In the genomic region with DNA sequence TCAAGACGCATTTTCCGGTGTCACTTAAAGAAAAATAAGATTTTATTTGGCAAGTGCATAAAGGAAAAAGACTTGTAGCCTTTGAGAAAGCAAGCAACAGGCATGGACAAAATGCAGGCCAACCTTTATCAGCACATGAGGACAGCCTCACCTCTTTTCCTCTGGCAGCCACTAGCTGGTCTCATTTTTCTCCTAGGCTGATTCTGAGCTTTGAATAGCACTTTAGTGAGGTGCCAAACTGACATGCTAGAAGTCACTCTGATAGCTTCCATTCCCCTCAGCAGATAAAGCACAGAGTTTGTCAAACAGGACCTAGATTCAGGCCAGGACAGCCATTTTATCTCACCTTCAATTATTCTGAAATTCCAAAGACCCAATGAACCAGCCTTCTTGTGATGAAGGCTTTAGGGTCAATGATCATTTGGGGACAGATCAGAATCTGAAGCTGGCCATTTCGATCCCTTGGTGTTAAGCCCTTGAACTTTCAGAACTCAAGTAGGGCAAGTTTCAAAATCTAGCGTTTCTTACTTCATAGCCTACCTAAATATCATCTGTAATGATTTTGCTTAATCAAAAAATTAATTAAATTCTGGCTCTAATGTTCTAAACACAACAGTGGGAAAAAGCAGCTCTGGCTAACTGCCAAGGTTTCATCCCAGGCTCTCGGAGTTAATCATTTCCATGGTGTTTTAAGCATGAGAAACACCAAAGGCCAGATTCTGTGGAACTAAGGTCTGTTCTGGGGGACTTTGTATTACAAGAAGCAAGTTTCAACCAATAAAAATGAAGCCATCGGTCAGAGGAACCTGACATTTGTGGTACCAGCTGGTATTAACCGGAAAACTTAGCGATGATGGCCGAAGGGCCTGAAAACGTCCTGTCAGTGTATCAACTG, we compare ENCODE assay signal across 12 mouse cellular contexts. TPM values are rescaled to one million over a fixed set of nuclear protein-coding genes. Genes with fewer than 3 reads are reported as not detected.
DNase-seq lines count a peak whose midpoint lies in the region; ATAC-seq and TF ChIP-seq lines count a peak whose summit lies in the region.
"Had no signal": no experiment of that assay in that cellular context is flagged by ENCODE, and none has a peak within 500 bp of the region (broad histone marks: within the 10 kb centered on the region; RNA-seq: fewer than 3 reads in every experiment).

No protein-coding gene starts in this region.

- 0 out of 2 replicates have a peak overlapping the region, but pooled peaks have one; percentile 10 for H3K9ac ChIP-seq in liver, adult 2 months (ENCODE audit: low read depth, low read length)
- H3K9ac ChIP-seq in heart, embryonic 13.5 days = no peak overlapping the region
- no peak overlapping the region for H3K9ac ChIP-seq in kidney, embryonic 14.5 days (ENCODE audit: low read depth, low read length)
- no peak overlapping the region for H3K9ac ChIP-seq in liver, postnatal 0 days (replicated peaks)
- H3K9ac ChIP-seq: forebrain, postnatal 0 days; limb, embryonic 12.5 days had no signal

- H3K27me3 ChIP-seq in liver, adult 2 months (ENCODE audit: control insufficient read depth, insufficient read depth, low read length) = no peaks in the 10 kb centered on the region
- H3K27me3 ChIP-seq in heart, embryonic 13.5 days (replicated peaks) = no peaks in the 10 kb centered on the region
- no peaks in the 10 kb centered on the region for H3K27me3 ChIP-seq in kidney, embryonic 14.5 days (ENCODE audit: control insufficient read depth, insufficient read depth, low read length)
- no peaks in the 10 kb centered on the region for H3K27me3 ChIP-seq in liver, postnatal 0 days (ENCODE audit: insufficient read depth, low read length)
- H3K27me3 ChIP-seq: limb, embryonic 12.5 days had no signal

- H3K4me2 ChIP-seq in heart, embryonic 13.5 days = no peak overlapping the region
- H3K4me2 ChIP-seq in kidney, embryonic 14.5 days (replicated peaks; ENCODE audit: low read depth, low read length) = no peak overlapping the region
- H3K4me2 ChIP-seq in liver, postnatal 0 days (ENCODE audit: low read depth, low read length) = no peak overlapping the region
- H3K4me2 ChIP-seq: limb, embryonic 12.5 days had no signal

- TF ChIP-seq CTCF in liver, adult 2 months (IDR thresholded peaks at IDR 0.05; ENCODE audit: low read depth, low read length) = no peak
- no peak for TF ChIP-seq CTCF in liver, postnatal 0 days (IDR thresholded peaks at IDR 0.05; ENCODE audit: low read depth)

- peak; percentile 83 for DNase-seq in liver, adult 2 months (ENCODE audit: extremely low read depth, low read depth, low spot score)
- DNase-seq in liver = no peak
- peak; percentile 35 for DNase-seq in liver, postnatal 0 days
- no peak for DNase-seq in gastrocnemius, adult 18-20 months (ENCODE audit: low spot score)
- DNase-seq: cerebellum, postnatal 36 days; forebrain, postnatal 0 days had no signal

- peak overlapping the region; percentile 91 for H3K27ac ChIP-seq in liver, adult 2 months (replicated peaks; ENCODE audit: insufficient read depth, low read depth, low read length)
- peak overlapping the region; percentile 68 for H3K27ac ChIP-seq in heart, embryonic 13.5 days (replicated peaks)
- H3K27ac ChIP-seq in kidney, embryonic 14.5 days (ENCODE audit: low read depth, low read length) = peak overlapping the region; percentile 34
- peak overlapping the region; percentile 44 for H3K27ac ChIP-seq in liver, postnatal 0 days (ENCODE audit: low read depth)
- H3K27ac ChIP-seq: limb, embryonic 12.5 days; macrophage; stomach, postnatal 0 days had no signal

- TF ChIP-seq EP300 in liver, postnatal 0 days (IDR thresholded peaks at IDR 0.05; ENCODE audit: low read depth) = no peak

- H3K9me3 ChIP-seq in heart, embryonic 13.5 days = no peaks in the 10 kb centered on the region
- H3K9me3 ChIP-seq in kidney, embryonic 14.5 days (ENCODE audit: control insufficient read depth, low read length) = no peaks in the 10 kb centered on the region
- H3K9me3 ChIP-seq in liver, postnatal 0 days (ENCODE audit: low read length) = no peaks in the 10 kb centered on the region
- H3K9me3 ChIP-seq: limb, embryonic 12.5 days had no signal

- ATAC-seq in heart, embryonic 13.5 days (ENCODE audit: extremely low read depth, insufficient number of reproducible peaks, low FRiP score, low TSS enrichment) = no peak
- peak; percentile 64; the same call in 1 of the 2 replicates for ATAC-seq in kidney, embryonic 14.5 days (ENCODE audit: low FRiP score, low TSS enrichment)
- peak; percentile 50 for ATAC-seq in liver, postnatal 0 days
- ATAC-seq in granulocyte monocyte progenitor cell, adult 5-6 weeks (replicated peaks; ENCODE audit: poor library complexity, severe bottlenecking) = no peak
- ATAC-seq: forebrain, postnatal 0 days had no signal

- peaks cover 4% of the 10 kb centered on the region; the same call in 1 of the 2 replicates for H3K36me3 ChIP-seq in liver, adult 2 months (ENCODE audit: control insufficient read depth, insufficient read depth, low read length)
- H3K36me3 ChIP-seq in heart, embryonic 13.5 days = no peaks in the 10 kb centered on the region
- H3K36me3 ChIP-seq in kidney, embryonic 14.5 days (ENCODE audit: control insufficient read depth, insufficient read depth, low read length) = no peaks in the 10 kb centered on the region
- no peaks in the 10 kb centered on the region for H3K36me3 ChIP-seq in liver, postnatal 0 days (replicated peaks; ENCODE audit: insufficient read depth, low read length)
- H3K36me3 ChIP-seq: limb, embryonic 12.5 days had no signal

- no peak for TF ChIP-seq POLR2A in liver, adult 2 months (IDR thresholded peaks at IDR 0.05; ENCODE audit: extremely low read depth, insufficient read depth, low read length)

- WGBS in liver, adult 2 months = 33% methylated on average over 10 of the region's 10 CpGs
- WGBS in heart, embryonic 13.5 days = 64% methylated on average over 10 of the region's 10 CpGs
- WGBS in kidney, embryonic 14.5 days = 67% methylated on average over 10 of the region's 10 CpGs
- WGBS in liver, postnatal 0 days (ENCODE audit: insufficient replicate concordance) = 67% methylated on average over 10 of the region's 10 CpGs

- H3K4me1 ChIP-seq in liver, adult 2 months (ENCODE audit: control insufficient read depth, insufficient read depth, low read length) = peaks cover 11% of the 10 kb centered on the region
- peaks cover 40% of the 10 kb centered on the region for H3K4me1 ChIP-seq in heart, embryonic 13.5 days
- H3K4me1 ChIP-seq in kidney, embryonic 14.5 days (ENCODE audit: control insufficient read depth, insufficient read depth, low read length) = 0 out of 2 replicates have a peak, but pooled peaks cover 2% of the 10 kb centered on the region
- H3K4me1 ChIP-seq in liver, postnatal 0 days (ENCODE audit: insufficient read depth) = 0 out of 2 replicates have a peak, but pooled peaks cover 6% of the 10 kb centered on the region
- H3K4me1 ChIP-seq: limb, embryonic 12.5 days had no signal

- no peaks in the 10 kb centered on the region for H3K79me2 ChIP-seq in liver, adult 2 months (ENCODE audit: control insufficient read depth, insufficient read depth, low read length)

- no peak overlapping the region for H3K4me3 ChIP-seq in liver, adult 2 months (ENCODE audit: insufficient read depth, low read depth, low read length)
- H3K4me3 ChIP-seq in heart, embryonic 13.5 days = no peak overlapping the region
- H3K4me3 ChIP-seq in kidney, embryonic 14.5 days (ENCODE audit: low read length) = no peak overlapping the region
- no peak overlapping the region for H3K4me3 ChIP-seq in liver, postnatal 0 days (ENCODE audit: low read depth, low read length)
- H3K4me3 ChIP-seq: limb, embryonic 12.5 days had no signal

RNA-seq across cellular contexts. Expression of gene Setmar, which starts 37.3 kb away (rescaled TPM):
- total RNA-seq in liver, adult 2 months (2014; rRNA removed) = 3.6 and 4.1 TPM in 2 replicates
- 1.3 and 1.5 TPM in 2 replicates for polyA plus RNA-seq in liver, adult 2 months (2012; rRNA removed)
- polyA plus RNA-seq in heart, embryonic 13.5 days (2015; fragmentation: Nextera tagmentation; extraction: Ambion mirVana) = 5.5 and 5.7 TPM in 2 replicates
- polyA plus RNA-seq in kidney, embryonic 14.5 days (2014; fragmentation: Nextera tagmentation; extraction: Ambion mirVana) = 10.1 and 10.7 TPM in 2 replicates
- polyA plus RNA-seq in liver, postnatal 0 days (2015; fragmentation: Nextera tagmentation; extraction: Ambion mirVana) = 1.7 and 2.1 TPM in 2 replicates
- total RNA-seq in granulocyte monocyte progenitor cell, adult 5-6 weeks (2014; fragmentation: Nextera tagmentation) = 5.1 and 6.1 TPM in 2 replicates
- total RNA-seq in granulocyte monocyte progenitor cell, adult 5-6 weeks (2017) = 3.3 and 5.0 TPM in 2 replicates
- total RNA-seq in gastrocnemius, adult 18-20 months (2021) = 1 to 10 TPM; 5.5 to 5.7 TPM

Comparison
In these comparisons a context has a peak if more than half of its experiments do, and no peak if none do; other contexts are left out.
1. DNase-seq: peak in liver, adult 2 months (single experiment) and liver, postnatal 0 days (single experiment); none in liver (single experiment) and gastrocnemius, adult 18-20 months (single experiment).
2. H3K27ac ChIP-seq: peak in every context shown above with its lines; median percentile 91 in liver, adult 2 months; 68 in heart, embryonic 13.5 days; 44 in liver, postnatal 0 days; 34 in kidney, embryonic 14.5 days.
3. ATAC-seq: peak in kidney, embryonic 14.5 days (single experiment) and liver, postnatal 0 days (single experiment); none in heart, embryonic 13.5 days (single experiment) and granulocyte monocyte progenitor cell, adult 5-6 weeks (single experiment).